Mouse (Mus musculus): ENCODE measurements around the gene Nkx2-5. TPM values are rescaled to one million over a fixed set of nuclear protein-coding genes. Genes with fewer than 3 reads are reported as not detected.

Gene Nkx2-5
- polyA plus RNA-seq, 2 experiments from 2014 or later: not detected

DNA sequence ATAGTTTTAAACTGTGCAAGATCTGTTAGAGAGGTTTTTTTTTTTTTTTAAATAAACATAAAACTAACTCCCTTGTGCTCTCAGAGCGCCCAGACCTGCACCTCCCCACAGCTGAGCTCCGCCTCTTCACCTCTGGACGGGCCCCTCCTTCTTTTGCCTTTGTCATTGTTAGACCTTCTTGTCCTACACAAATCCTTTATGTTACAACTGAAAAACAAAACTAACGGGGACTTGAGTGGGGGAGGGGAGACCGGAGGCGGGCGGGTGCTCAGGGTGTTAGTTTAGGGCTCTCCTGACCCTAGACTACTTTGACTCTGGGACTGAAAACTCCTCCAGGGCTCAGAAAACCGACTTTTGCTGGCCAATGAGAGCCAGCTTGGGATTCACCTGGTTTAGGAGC, 8.9 kb downstream of the Nkx2-5 start:
- ATAC-seq: no peak

DNA sequence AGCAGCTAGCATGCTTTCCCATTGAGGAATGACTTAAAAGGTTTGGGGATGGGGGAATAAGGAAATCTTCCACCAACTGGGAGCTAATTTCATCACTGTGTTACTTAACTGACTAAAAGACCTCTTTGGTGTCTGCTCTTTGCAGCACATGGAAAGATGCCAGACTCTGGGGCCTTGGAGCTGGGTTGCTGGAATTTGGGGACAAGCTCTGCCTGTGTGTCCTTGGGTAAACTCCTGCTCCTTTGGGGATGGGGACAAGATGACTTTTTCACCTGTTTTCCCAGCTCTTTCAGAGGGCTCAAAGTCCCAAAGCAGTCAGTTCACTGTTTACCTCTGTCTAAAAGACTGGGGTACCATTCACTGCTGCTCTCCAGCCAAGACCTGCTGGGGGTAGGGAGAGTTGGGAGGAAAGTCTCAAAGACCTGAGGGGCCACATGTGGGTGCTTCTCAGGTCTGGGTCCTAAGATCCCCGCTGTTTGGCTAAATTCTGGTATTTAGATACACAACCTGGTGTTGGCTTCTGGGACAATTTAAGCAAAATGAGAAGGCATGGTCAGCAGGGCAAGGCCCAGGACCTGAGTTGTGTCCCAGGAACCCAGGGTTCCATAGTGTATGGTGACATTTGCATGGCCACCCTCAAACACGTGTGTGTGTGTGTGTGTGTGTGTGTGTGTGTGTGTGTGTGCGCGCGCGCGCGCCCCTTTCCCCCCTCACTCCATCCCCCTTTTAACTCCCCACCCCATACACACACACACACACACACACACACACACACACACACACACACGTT, 9.6 kb downstream of the Nkx2-5 start:
- ATAC-seq: no peak

DNA sequence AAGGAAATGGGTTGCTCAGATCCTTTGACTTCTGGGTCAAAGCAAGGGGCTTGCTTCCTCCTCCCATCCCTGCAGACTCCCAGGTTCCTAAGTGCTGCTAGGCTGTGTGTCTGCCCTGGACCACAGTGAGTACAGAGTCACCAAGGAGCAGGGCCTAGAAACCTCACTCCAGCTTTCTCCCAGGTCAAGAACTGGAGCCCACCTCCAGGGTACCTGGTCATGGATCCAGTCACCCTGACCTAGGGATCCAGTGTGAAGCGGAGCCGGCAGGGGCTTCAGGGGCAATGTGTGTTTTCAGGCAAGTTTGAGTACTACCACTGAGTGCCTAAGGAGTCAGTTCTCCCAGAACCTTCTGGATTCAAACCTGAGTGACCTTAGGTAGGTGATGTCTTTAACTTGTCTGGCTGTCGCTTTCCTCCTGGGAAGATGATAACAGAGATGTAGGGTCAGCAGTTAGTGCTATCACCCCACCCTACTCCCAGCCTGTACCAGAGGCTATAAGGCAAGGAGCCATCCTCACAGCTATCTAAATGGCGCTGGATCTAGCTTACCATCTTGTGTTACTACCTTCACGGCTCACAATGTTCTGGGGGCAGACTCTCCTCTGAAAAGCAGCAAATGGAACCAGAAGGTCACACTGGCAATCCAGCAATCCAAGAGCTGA, 10.4 kb downstream of the Nkx2-5 start:
- no peak for ATAC-seq

DNA sequence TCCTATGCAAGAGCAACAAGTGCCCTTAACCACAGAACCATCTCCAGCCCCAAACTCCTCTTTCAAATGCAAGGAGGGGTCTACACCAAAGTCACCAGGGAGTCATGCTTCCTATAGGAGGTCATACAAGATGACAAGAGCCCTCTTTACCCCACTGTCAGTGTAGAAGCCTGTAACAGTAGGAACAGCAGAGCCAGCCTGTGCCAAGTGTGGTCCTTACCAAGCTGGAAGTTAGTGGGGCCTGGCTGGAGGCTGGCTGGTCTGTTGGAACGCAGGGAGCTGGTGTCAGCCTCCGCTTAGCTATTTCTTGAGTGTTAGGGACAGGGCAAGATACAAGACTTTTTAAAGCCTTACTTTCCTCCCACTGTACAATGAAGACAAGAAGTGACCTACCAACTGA, 11.0 kb downstream of the Nkx2-5 start:
- ATAC-seq: no peak

DNA sequence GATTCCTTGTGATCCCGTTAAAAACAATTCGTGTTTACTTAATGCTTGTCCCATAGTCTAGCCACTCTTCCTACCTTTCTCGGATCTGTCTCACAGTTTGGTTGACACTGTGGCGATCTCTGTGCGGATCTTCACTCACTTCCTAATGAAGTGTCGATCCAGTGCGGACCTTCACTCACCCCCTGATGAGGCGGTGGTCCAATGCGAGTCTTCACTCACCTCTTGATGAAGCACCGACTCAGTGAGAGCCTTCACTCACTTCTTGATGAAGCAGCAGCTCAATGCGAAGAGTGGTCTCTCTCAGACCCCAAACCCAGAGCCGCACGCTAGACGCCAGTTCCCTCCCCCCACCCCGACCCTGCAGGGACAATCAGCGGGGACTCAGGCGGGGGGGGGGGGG, 18.7 kb downstream of the Nkx2-5 start:
- no peak for ATAC-seq

DNA sequence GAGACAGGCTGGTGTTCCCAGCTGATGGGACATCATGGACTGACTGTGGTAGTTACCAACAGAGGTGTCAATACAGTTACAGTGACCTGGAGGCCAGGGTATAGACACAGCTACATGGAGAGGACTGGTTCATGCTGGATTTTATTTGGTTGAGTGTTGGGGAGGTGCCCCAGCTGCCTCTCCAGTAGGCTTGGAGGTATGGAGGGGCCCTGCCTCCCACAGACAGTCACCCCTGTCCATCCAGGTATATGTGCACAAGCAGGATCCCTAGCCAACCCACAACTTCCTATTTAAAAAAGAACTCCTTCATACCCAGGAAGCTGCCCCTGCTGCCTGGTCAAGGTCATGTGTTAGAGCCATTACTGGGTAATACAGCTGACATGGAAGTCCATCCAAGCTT, 27.0 kb downstream of the Nkx2-5 start:
- no peak for ATAC-seq

DNA sequence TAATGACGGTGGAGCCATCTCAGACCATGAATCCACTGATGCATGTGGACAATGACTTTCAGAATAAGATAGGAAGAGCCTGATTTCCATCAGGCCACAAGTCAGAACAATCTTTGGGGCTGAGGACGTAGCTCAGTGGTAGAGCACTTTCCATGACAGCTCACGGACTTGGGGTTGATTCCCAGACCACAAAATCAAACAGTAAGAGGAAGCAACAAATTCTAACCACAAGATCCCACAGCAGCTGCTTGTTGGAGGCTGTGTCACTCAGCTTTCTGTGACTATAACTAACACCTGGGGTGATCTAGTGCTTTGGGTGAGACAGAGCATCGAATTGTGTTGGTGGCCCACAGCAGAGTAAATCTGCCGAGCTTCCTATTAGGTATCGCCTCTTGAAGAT, 28.0 kb downstream of the Nkx2-5 start:
- no peak for ATAC-seq

DNA sequence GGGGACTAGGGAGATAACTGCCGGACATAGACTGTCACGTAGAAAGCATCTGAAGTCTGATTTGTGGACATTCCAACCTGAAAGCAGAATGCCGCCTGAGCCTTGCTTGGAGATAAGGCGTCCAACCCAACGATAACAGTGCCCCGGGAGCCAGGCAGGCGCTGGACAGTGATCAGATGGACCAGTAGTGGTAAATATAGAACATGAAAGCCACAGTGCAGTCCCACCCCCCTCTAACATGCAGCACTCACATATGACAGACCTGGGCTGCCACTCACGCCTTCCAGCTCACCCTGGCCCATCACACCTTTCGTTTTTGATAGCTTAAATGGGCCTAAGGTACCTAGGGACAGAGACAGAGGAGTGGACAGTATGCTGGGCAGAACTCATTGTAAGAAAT, 31.3 kb downstream of the Nkx2-5 start:
- no peak for ATAC-seq

DNA sequence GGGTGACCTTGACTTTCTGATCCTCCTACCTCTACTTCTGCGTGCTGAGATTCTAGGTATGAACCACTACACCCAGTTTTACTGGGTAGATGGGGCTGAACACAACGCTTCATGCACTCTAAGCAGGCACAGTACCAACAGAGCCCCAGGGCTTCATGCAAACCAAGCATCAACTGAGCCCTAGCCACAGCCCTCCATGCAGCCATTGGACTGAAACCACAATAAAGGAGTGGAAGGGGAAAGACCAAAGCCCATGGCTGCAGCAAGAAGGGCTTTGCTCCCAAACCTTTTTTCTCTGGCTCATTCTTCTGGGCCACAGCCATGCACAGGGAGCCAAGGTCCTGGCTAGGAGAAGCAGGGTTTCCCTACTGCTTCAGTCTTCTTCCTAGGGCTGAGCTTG, 32.2 kb downstream of the Nkx2-5 start:
- ATAC-seq: no peak

DNA sequence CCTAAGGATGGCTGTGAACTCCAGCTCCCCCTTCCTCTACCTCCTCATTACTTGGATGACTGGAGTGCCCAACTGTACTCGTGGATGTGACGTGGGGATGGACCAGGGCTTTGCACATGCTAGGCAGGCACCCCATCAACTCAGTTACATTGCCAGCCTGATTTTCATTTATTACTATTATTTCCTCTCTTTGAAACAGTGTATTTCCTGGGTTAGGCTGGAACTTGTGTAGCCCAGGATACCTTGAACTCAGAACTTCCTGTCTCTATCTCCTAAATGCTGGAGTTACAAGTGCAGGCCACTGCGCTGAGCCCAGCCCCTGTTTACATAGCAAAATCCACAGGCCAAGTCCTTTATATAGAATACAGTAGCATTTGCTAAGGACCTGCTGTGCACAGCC, 41.9 kb downstream of the Nkx2-5 start:
- ATAC-seq: no peak

DNA sequence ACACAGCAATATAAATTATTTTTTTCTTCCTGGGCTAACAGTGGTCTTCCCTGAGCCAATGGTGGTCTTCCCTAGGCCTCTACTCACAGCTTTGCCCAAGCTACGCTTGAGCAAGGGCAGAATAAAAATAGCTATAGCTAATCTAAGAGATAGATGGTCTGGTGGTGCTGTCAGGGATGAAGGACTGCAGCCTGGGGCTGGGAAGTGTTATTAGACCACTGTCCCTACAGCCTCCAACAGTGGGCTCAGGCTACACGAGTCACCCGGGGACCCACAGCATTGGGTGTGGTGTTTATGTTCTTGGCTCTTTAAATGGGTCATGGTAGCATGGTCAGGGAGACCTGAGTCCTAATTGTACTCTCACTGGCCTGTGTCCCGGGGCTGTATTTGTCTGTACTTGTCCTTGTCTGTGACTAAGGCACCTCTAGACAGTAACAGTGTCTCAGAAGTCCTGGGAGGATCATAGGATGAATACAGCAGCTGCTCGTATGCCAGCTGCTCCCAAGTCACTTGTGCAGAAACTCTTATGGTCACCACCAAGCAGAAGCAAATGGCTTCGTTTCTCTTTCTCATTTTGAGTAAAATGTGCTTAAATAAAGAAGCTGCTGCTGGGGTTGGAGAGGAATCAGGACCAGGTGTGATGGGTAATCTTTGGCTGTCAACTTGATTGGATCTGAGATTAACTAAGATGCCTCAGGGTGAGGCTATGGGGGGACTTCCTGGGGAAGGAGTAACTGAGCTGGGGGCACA, 47.3 kb downstream of the Nkx2-5 start:
- ATAC-seq: no peak

DNA sequence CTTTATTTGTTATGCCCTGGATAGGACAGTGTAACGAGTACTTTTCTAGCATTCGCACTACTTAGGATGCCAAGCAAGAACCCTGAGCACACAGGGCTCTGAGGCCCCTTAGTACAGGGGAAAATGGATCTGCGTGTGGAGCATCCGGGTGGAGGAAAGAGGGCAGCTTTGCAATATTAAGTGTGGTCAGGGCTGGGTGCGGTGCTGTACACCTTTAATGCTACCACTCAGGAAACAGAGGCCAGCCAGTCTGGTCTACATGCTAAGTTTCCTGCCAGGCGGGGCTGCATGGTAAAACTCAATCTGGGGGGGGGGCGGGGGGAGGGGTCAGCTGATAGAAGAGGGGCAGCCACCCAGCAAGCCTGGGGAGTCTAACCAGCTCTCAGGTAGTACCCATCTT, 49.4 kb downstream of the Nkx2-5 start:
- no peak for ATAC-seq

DNA sequence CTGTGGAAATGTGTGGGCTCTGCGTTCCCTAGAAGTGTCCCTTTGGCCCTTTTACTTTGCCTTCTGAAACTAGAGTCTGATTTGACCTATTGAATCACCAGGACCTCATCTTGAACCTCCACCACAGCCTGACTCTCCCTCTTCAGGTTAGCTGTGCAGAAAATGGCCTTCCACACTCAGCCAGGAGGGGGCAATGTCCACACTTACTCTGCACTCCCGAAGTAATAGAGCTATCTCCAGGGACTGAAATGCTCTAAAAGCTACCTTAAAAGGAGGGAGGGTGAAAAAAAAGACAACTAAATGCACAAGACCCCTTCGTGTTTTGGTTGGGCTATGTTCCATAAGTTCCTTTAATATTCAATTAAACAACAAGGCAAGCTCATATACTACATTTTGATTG, 50.1 kb downstream of the Nkx2-5 start:
- peak; percentile 32 for ATAC-seq

DNA sequence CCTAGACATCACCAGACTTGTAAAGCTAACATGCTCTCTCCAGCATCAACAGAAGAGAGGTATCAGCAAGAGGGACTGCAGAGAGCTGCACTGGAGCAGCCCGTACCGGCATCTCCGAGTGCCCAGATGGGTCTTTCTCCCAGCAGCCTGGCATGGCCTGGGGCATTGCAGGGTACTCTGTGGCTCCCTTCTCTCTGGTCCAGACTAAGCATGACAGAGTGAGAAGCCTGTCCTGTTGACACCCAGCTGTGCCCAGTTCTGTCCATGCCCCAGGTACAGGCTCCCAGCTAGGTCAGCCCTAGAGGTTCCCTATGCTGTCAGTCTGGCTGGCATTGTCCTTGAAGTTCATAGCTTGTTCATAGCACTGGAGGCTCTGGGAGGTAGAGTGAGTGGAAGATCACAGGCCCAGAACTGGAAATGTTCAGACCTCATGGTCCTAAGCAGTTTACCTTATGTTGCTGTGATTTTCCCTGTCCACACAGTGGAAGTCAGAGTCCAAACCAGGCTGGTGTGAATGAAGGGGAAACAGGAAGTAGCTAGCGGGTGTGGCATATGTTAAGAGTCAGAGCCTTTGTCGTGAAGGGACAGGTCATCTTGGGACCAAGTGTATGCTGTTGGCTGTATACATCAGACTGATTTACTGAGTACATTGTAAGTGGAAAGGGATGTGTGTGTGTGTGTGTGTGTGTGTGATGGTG, 51.6 kb downstream of the Nkx2-5 start:
- ATAC-seq: no peak

DNA sequence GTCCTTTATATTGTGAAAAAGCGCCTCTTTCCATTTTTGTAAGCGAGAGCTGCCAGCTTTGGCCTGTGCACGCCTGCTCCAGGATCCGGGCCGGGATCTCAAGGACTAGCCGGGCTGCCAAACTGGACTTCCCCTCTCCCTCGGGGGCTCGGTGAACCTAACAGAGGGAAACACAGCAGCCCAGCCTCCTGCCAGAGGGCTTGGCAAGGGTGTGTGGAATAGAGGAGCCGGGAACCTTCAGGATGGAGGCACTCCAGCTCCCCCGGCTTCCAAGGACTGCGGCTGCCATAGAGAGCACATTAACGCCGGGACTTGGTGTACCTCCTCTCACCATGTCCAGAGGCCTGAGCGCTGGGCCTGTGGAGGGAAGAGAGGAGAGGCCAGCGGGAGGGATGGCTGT, 52.7 kb downstream of the Nkx2-5 start:
- ATAC-seq: no peak

DNA sequence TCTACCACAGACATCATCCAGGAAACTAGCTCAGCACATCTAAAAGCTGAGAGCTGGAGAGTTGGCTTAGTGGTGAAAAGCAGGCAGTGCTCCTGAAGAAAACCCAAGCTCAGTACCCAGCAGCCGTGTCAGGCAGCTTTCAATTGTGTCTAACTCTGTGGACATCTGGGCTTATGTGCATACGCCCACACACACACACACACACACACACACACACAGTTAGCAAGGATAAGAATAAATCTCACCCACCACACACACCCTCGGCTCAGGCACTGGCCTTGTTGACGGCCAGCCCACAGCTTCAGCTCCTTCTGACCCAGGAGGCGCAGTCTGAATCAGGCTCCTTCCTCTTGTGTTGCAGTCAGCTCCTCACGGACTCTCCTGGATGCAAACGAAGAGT, 53.2 kb downstream of the Nkx2-5 start:
- no peak for ATAC-seq

DNA sequence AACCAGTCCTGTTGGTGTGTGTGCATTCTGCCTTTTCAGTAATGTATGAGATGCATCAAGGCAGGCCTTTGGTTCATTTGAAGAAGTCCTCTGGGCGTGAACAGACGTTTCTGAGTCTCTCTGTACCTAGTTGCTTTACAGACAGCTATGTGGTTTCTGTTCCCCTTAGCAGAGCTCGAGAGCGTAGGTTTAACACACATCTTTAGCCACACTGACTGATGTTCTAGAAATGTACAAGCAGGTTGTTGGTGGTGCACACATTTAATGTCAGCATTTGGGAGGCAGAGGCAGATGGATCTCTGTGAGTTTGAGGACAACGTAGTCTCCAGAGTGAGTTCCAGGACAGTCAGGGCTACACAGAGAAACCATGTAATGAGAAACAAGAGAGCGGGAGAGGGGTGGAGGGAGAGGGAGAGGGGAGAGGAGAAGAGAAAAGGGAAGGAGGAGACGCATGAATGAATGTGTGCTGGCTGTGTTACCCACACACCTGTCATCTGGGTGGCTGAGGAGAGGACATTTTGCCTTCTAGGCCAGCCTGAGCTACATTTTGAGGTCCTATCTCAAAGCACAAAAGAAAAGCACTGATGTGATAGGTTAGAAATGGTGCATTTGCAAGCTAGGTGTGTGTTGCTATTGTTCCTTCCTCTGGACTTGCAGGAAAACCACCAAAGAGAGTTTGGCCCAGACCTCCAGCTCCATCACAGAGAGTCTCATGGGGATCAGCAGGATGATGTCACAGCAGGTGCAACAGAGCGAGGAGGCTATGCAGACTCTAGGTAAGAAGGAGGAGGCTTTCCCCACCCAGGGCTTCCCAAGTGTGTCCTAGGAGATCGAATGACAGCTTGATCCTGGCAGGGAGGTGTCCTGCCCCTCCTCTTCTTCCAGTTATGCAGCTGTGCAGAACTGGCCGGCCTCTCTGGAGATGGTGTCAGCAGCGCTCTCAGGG, 54.3 kb downstream of the Nkx2-5 start:
- no peak for ATAC-seq

DNA sequence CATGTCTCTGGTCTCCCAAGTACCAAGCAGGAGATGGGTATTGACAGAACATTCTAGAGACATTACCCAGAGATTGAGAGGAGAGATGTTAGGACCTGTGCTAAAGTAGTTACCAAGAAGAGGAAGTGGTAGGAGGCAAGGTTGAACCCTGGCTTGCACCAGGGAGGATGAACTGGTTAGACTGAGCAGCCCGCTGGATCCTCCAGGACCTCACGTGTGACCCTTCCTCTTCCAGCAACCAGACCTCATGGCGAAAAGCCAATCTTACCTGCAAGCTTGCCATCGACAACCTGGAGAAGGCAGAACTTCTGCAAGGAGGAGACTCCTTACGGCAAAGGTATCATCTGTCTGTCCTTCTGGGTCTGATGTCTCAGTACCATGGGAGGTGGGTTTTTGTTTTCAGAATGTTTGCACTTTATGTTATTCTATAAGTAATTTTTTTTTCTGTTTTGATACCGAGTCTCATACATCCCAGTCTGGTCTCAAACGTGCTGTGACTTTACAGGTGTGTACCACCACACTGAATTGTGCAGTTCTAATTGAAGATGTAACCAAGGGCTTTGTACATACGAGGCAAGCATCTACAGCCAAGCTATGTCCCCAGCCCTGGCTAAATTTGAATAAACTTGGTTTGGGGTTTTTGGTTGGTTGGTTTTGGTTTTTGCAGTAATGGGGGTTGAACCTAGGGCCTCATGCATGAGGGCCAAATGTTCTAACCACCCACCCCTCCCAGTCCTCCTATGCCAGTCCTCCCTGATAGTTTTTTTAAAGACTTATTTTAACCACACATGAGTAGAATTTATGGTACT, 55.1 kb downstream of the Nkx2-5 start:
- ATAC-seq: no peak

DNA sequence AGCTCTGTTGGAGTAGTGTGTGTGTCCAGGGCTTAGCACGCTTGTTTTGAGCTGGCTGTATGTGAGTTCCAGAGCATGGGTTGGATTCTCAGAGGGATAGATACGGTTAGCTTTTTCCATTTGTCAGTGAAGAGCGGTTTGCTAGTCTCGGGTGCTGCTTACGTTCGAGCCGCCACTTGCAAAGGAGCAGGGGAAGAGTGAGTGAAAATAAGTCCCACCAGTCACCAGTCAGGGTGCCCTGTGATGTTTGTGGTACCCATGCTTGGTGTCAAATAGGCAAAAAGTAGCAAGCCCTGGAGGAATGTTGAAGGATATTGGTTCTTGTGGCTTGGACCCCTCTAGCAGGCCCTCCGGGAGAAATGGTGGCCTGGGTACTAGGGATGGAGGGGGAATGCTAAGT, 55.8 kb downstream of the Nkx2-5 start:
- no peak for ATAC-seq

Measured in activated CD4-positive, CD25-positive, alpha-beta regulatory T cell, adult 4 months (primary cell).